Mouse (Mus musculus) neural tube, embryonic 11.5 days (tissue): ENCODE measurements around the gene Prr5l. TPM values are rescaled to one million over a fixed set of nuclear protein-coding genes. Genes with fewer than 3 reads are reported as not detected.

ENCODE experiments used
- ATAC-seq: fragments of 200-750 bp; cut with Nextera tagmentation; 2 replicates; pipeline ENCODE4 v1.8.0; 2017; ENCODE audit warnings: moderate number of reproducible peaks, mild to moderate bottlenecking, moderate TSS enrichment, moderate library complexity; ENCODE audit not compliant: insufficient read depth, low FRiP score, low TSS enrichment
- DNase-seq: peaks from one replicate; pipeline ENCODE4 v3.0.0-alpha.2; 2015; ENCODE audit warnings: low spot score
- H3K27ac ChIP-seq: fragments of 300-500 bp; sonication (generic); 2 replicates; pipeline ENCODE4 v1.5.1; 2014; ENCODE audit warnings: low read depth, mild to moderate bottlenecking, low read length
- H3K27me3 ChIP-seq: fragments of 300-500 bp; sonication (generic); 2 replicates; pipeline ENCODE4 v1.6.1; 2014; ENCODE audit warnings: mild to moderate bottlenecking, low read length, mixed read lengths; ENCODE audit not compliant: control insufficient read depth, insufficient read depth
- H3K36me3 ChIP-seq: fragments of 300-500 bp; sonication (generic); 2 replicates; pipeline ENCODE4 v1.6.1; 2014; ENCODE audit warnings: mild to moderate bottlenecking, low read length, moderate library complexity, mixed read lengths; ENCODE audit not compliant: control insufficient read depth, insufficient read depth
- H3K4me1 ChIP-seq: fragments of 300-500 bp; sonication (generic); 2 replicates; pipeline ENCODE4 v1.6.1; 2014; ENCODE audit warnings: low read length, mixed read lengths; ENCODE audit not compliant: control insufficient read depth, insufficient read depth
- H3K4me2 ChIP-seq: fragments of 300-500 bp; sonication (generic); 2 replicates; pipeline ENCODE4 v1.6.1; 2014; ENCODE audit warnings: low read depth, mild to moderate bottlenecking, moderate library complexity
- H3K4me3 ChIP-seq: fragments of 300-500 bp; sonication (generic); 2 replicates; pipeline ENCODE4 v1.5.1; 2014; ENCODE audit warnings: low read depth, low read length
- H3K9ac ChIP-seq: fragments of 300-500 bp; sonication (generic); 2 replicates; pipeline ENCODE4 v1.6.1; 2014; ENCODE audit warnings: mild to moderate bottlenecking, low read length
- H3K9me3 ChIP-seq: fragments of 300-500 bp; sonication (generic); 2 replicates; pipeline ENCODE4 v1.6.1; 2016; ENCODE audit warnings: low read length; ENCODE audit not compliant: control insufficient read depth
- WGBS: fragments of 180-500 bp; shearing (Covaris S2); extraction: QIAGEN DNeasy Blood & Tissue Kit; methylation state at CpG from one replicate; pipeline ENCODE4 v1.1.7; 2014; 5-methylcytosine and 5-hydroxymethylcytosine counted together
- polyA plus RNA-seq: library from polyadenylated mRNA; unstranded; fragments of >200 nt; fragmentation: Nextera tagmentation; extraction: Ambion mirVana; gene quantifications from 2 replicates; pipeline ENCODE4 v1.2.1, GENCODE M21; 2014

Prr5l gene
- polyA plus RNA-seq, 1 experiment from 2014 or later: 11.5 TPM

GRCm38 (mm10) chr2:101891143-101891542 lies 8.3 kb upstream of the Prr5l start:
- H3K27me3 ChIP-seq: no peaks in the 10 kb centered on the region
- no peak overlapping the region; the same call in 1 of the 2 replicates for H3K9ac ChIP-seq
- ATAC-seq (no peak), DNase-seq (peak; percentile 26)
- no peaks in the 10 kb centered on the region for H3K36me3 ChIP-seq
- no peak overlapping the region for H3K27ac ChIP-seq
- H3K4me1 ChIP-seq: peaks cover 4% of the 10 kb centered on the region
- 45% methylated on average over 7 of the region's 7 CpGs for WGBS
- no peaks in the 10 kb centered on the region for H3K9me3 ChIP-seq
- no peak overlapping the region for H3K4me3 ChIP-seq
- no peak overlapping the region for H3K4me2 ChIP-seq

GRCm38 (mm10) chr2:101888886-101889285 lies 6.1 kb upstream of the Prr5l start:
- H3K4me1 ChIP-seq: peaks cover 3% of the 10 kb centered on the region
- H3K4me2 ChIP-seq: no peak overlapping the region
- H3K27ac ChIP-seq: no peak overlapping the region
- no peaks in the 10 kb centered on the region for H3K27me3 ChIP-seq
- DNase-seq (no peak), ATAC-seq (no peak)
- H3K4me3 ChIP-seq: no peak overlapping the region
- no peaks in the 10 kb centered on the region for H3K9me3 ChIP-seq
- 94% methylated on average over 8 of the region's 8 CpGs for WGBS
- H3K36me3 ChIP-seq: no peaks in the 10 kb centered on the region
- H3K9ac ChIP-seq: no peak overlapping the region

GRCm38 (mm10) chr2:101885768-101886438 lies 3.1 kb upstream of the Prr5l start, which contains the start of gene Commd9:
Commd9 (plus strand) TSS chr2:101886247.
- Histone ChIP-seq H3K4me2 (peak within 1 kb of the TSS; percentile 59), H3K36me3 (no peaks in the 10 kb centered on the region), H3K27me3 (no peaks in the 10 kb centered on the region), H3K27ac (no peak within 1 kb of the TSS), H3K9me3 (no peaks in the 10 kb centered on the region), H3K9ac (peak within 1 kb of the TSS; percentile 62), H3K4me3 (peak within 1 kb of the TSS; percentile 58), H3K4me1 (peaks cover 3% of the 10 kb centered on the region)
- DNase-seq (peak; percentile 91), ATAC-seq (peak; percentile 93)
- 13% methylated on average over 22 of the region's 22 CpGs for WGBS

GRCm38 (mm10) chr2:101884286-101884685 lies 1.5 kb upstream of the Prr5l start:
- no peaks in the 10 kb centered on the region for H3K9me3 ChIP-seq
- ATAC-seq (no peak), DNase-seq (no peak)
- H3K36me3 ChIP-seq: no peaks in the 10 kb centered on the region
- H3K4me2 ChIP-seq: no peak overlapping the region
- WGBS: 96% methylated on average over 2 of the region's 2 CpGs
- H3K27me3 ChIP-seq: no peaks in the 10 kb centered on the region
- peaks cover 3% of the 10 kb centered on the region for H3K4me1 ChIP-seq
- H3K4me3 ChIP-seq: no peak overlapping the region
- no peak overlapping the region for H3K9ac ChIP-seq
- no peak overlapping the region for H3K27ac ChIP-seq

GRCm38 (mm10) chr2:101881471-101882162 lies 1.2 kb downstream of the Prr5l start:
- Histone ChIP-seq H3K27me3 (no peaks in the 10 kb centered on the region), H3K9me3 (no peaks in the 10 kb centered on the region), H3K4me3 (no peak overlapping the region), H3K4me2 (no peak overlapping the region), H3K4me1 (no peaks in the 10 kb centered on the region; the same call in none of the 2 replicates), H3K36me3 (no peaks in the 10 kb centered on the region), H3K9ac (no peak overlapping the region), H3K27ac (no peak overlapping the region)
- DNase-seq: no peak
- WGBS: 91% methylated on average over 9 of the region's 9 CpGs
- ATAC-seq: no peak

GRCm38 (mm10) chr2:101871179-101871578 lies 11.6 kb downstream of the Prr5l start:
- Histone ChIP-seq H3K4me3 (no peak overlapping the region), H3K4me1 (no peaks in the 10 kb centered on the region), H3K9me3 (no peaks in the 10 kb centered on the region), H3K27ac (no peak overlapping the region), H3K27me3 (no peaks in the 10 kb centered on the region), H3K4me2 (peak overlapping the region; percentile 35; the same call in 1 of the 2 replicates), H3K9ac (no peak overlapping the region), H3K36me3 (no peaks in the 10 kb centered on the region)
- ATAC-seq (no peak), DNase-seq (peak; percentile 44)
- WGBS: 29% methylated on average over 14 of the region's 14 CpGs

- no peak overlapping the region for H3K4me2 ChIP-seq
- ATAC-seq (no peak), DNase-seq (no peak)
- no peaks in the 10 kb centered on the region for H3K4me1 ChIP-seq
- no peak overlapping the region for H3K27ac ChIP-seq
- no peaks in the 10 kb centered on the region for H3K27me3 ChIP-seq
- no peak overlapping the region for H3K9ac ChIP-seq
- no peaks in the 10 kb centered on the region for H3K9me3 ChIP-seq
- no peaks in the 10 kb centered on the region for H3K36me3 ChIP-seq
- 88% methylated on average over 4 of the region's 4 CpGs for WGBS
- H3K4me3 ChIP-seq: no peak overlapping the region
These were observed 14.1 kb downstream of the Prr5l start for GRCm38 (mm10) chr2:101868683-101869082.

GRCm38 (mm10) chr2:101862219-101863123 lies 20.4 kb downstream of the Prr5l start:
- Histone ChIP-seq H3K27ac (no peak overlapping the region), H3K27me3 (no peaks in the 10 kb centered on the region), H3K9ac (no peak overlapping the region), H3K4me3 (no peak overlapping the region), H3K9me3 (no peaks in the 10 kb centered on the region), H3K4me1 (no peaks in the 10 kb centered on the region), H3K36me3 (no peaks in the 10 kb centered on the region), H3K4me2 (no peak overlapping the region)
- 79% methylated on average over 15 of the region's 15 CpGs for WGBS
- DNase-seq (no peak), ATAC-seq (no peak)
